Mouse (Mus musculus): ENCODE measurements around the gene Map3k7. TPM values are rescaled to one million over a fixed set of nuclear protein-coding genes. Genes with fewer than 3 reads are reported as not detected.

The Map3k7 gene
- polyA plus RNA-seq, 1 experiment from 2014 or later = 49.5 TPM

DNA sequence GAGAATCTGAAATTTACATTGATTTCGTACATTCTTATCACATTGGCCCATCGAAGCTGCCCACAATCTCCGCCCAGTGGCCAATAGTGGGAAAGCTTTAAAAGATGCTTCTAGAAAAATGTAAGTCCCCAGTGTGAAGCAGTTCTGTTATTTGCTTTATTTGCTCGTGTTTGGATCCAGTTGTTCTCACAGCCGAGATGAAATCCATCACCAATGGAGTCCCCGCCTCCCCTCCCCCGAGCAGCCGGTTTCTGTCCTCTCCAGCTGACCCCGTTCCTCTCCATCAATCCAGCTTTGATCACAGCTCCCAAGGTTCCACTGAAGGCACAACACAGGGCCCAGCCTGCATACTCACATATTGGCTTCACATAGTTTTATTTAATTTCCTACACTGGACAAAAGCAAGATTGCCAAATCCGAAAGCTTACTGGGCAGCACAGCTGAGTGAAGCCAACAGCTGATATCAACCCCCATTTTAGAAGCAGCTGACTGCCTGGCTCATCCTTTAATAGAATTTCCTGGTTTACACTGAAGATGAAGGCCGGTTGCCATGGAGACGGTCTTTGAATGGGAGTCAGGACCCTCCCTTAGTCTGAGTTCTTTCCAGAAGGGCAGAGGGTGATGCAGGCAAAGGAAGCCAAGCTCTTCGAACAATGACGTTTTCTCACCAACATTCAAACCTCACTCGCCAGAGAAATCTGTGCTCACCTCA lies 78.0 kb downstream of the Map3k7 start:
- H3K9me3 ChIP-seq (ENCODE audit: control insufficient read depth, low read length) = no peaks in the 10 kb centered on the region
- H3K4me1 ChIP-seq (ENCODE audit: control insufficient read depth, insufficient read depth, low read length) = peaks cover 10% of the 10 kb centered on the region; the same call in 1 of the 2 replicates
- H3K27ac ChIP-seq (ENCODE audit: low read depth, low read length) = peak overlapping the region; percentile 61; the same call in 1 of the 2 replicates
- no peak overlapping the region for H3K9ac ChIP-seq (ENCODE audit: low read depth, low read length)
- H3K27me3 ChIP-seq (ENCODE audit: control insufficient read depth, insufficient read depth, low read length) = no peaks in the 10 kb centered on the region
- peak; percentile 81 for ATAC-seq (ENCODE audit: low FRiP score, low TSS enrichment)
- H3K36me3 ChIP-seq (ENCODE audit: control insufficient read depth, insufficient read depth, low read length) = no peaks in the 10 kb centered on the region
- no peak overlapping the region for H3K4me3 ChIP-seq (ENCODE audit: low read length)
- 42% methylated on average over 15 of the region's 15 CpGs for WGBS
- H3K4me2 ChIP-seq (replicated peaks; ENCODE audit: low read depth, low read length) = no peak overlapping the region

DNA sequence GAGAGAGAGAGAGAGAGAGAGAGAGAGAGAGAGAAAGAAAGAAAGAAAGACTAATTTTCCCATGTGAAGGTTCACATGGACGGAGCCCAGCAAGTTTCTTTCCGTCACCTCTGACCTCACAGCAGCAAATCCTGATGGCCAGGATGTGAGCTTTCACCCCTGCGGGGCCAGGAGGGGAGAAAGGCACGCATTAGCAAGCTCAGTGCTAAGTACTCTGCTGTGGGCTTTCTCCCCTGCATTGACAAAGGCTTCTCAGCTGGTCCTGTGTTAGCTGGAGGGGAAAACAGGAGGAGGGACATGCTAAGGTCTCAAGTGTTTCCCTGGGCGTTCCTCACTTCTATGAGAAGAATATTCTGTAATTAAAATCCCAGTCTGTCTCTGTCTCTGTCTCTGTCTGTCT lies 81.3 kb downstream of the Map3k7 start:
- H3K4me1 ChIP-seq (ENCODE audit: control insufficient read depth, insufficient read depth, low read length) = peaks cover 4% of the 10 kb centered on the region; the same call in 1 of the 2 replicates
- H3K9ac ChIP-seq (ENCODE audit: low read depth, low read length) = no peak overlapping the region
- no peaks in the 10 kb centered on the region for H3K9me3 ChIP-seq (ENCODE audit: control insufficient read depth, low read length)
- no peak overlapping the region for H3K4me3 ChIP-seq (ENCODE audit: low read length)
- H3K4me2 ChIP-seq (replicated peaks; ENCODE audit: low read depth, low read length) = no peak overlapping the region
- no peak overlapping the region for H3K27ac ChIP-seq (ENCODE audit: low read depth, low read length)
- no peaks in the 10 kb centered on the region for H3K36me3 ChIP-seq (ENCODE audit: control insufficient read depth, insufficient read depth, low read length)
- no peaks in the 10 kb centered on the region for H3K27me3 ChIP-seq (ENCODE audit: control insufficient read depth, insufficient read depth, low read length)
- 9% methylated on average over 5 of the region's 5 CpGs for WGBS
- ATAC-seq (ENCODE audit: low FRiP score, low TSS enrichment) = no peak

DNA sequence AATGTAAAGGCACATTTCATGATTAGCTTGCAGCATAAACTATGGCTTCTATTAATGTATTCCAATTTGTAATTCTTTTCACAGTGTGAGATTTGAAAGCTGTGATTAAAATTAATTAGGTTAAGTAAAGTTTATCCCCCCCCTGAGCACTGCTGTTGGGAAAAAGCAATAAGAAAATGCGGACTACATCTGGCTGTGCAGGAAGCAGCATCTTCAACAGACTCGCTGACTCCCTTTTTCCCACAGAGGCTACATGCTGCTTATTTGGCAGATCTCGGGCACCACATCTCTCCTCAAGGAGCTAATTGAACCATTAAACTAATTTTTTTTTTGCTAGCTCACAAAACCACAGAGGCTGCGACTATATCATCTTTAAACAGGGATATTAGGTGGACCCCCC lies 85.9 kb downstream of the Map3k7 start:
- Histone ChIP-seq H3K36me3 (ENCODE audit: control insufficient read depth, insufficient read depth, low read length) (no peaks in the 10 kb centered on the region), H3K9ac (ENCODE audit: low read depth, low read length) (no peak overlapping the region), H3K4me3 (ENCODE audit: low read length) (no peak overlapping the region), H3K27ac (ENCODE audit: low read depth, low read length) (no peak overlapping the region), H3K4me1 (ENCODE audit: control insufficient read depth, insufficient read depth, low read length) (no peaks in the 10 kb centered on the region), H3K9me3 (ENCODE audit: control insufficient read depth, low read length) (no peaks in the 10 kb centered on the region), H3K4me2 (replicated peaks; ENCODE audit: low read depth, low read length) (no peak overlapping the region), H3K27me3 (ENCODE audit: control insufficient read depth, insufficient read depth, low read length) (no peaks in the 10 kb centered on the region)
- WGBS = 66% methylated on average over 4 of the region's 4 CpGs
- no peak for ATAC-seq (ENCODE audit: low FRiP score, low TSS enrichment)

DNA sequence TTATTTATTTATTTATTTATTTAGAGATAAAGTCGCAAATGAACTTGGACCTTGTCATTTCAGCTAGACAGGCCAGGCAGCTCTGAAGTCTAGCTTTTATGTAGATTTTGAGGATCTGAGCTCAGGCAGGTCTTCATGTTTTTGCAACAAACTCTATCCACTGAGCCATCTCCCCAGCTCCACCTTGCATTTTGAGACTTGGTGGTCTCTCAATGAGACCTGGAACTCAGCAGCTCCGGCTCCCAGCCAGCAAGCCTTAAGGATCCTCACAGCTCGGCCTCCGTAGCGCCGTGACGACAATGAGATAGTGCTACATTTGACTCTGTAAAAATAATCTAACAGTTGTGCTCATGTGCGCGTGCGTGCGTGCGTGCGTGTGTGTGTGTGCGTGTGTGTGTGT lies 89.3 kb downstream of the Map3k7 start:
- H3K4me1 ChIP-seq (ENCODE audit: control insufficient read depth, insufficient read depth, low read length) = no peaks in the 10 kb centered on the region
- 81% methylated on average over 14 of the region's 14 CpGs for WGBS
- no peak overlapping the region for H3K4me3 ChIP-seq (ENCODE audit: low read length)
- no peak overlapping the region for H3K9ac ChIP-seq (ENCODE audit: low read depth, low read length)
- H3K27me3 ChIP-seq (ENCODE audit: control insufficient read depth, insufficient read depth, low read length) = no peaks in the 10 kb centered on the region
- no peak overlapping the region for H3K27ac ChIP-seq (ENCODE audit: low read depth, low read length)
- H3K9me3 ChIP-seq (ENCODE audit: control insufficient read depth, low read length) = no peaks in the 10 kb centered on the region
- H3K4me2 ChIP-seq (replicated peaks; ENCODE audit: low read depth, low read length) = no peak overlapping the region
- H3K36me3 ChIP-seq (ENCODE audit: control insufficient read depth, insufficient read depth, low read length) = no peaks in the 10 kb centered on the region
- no peak for ATAC-seq (ENCODE audit: low FRiP score, low TSS enrichment)

DNA sequence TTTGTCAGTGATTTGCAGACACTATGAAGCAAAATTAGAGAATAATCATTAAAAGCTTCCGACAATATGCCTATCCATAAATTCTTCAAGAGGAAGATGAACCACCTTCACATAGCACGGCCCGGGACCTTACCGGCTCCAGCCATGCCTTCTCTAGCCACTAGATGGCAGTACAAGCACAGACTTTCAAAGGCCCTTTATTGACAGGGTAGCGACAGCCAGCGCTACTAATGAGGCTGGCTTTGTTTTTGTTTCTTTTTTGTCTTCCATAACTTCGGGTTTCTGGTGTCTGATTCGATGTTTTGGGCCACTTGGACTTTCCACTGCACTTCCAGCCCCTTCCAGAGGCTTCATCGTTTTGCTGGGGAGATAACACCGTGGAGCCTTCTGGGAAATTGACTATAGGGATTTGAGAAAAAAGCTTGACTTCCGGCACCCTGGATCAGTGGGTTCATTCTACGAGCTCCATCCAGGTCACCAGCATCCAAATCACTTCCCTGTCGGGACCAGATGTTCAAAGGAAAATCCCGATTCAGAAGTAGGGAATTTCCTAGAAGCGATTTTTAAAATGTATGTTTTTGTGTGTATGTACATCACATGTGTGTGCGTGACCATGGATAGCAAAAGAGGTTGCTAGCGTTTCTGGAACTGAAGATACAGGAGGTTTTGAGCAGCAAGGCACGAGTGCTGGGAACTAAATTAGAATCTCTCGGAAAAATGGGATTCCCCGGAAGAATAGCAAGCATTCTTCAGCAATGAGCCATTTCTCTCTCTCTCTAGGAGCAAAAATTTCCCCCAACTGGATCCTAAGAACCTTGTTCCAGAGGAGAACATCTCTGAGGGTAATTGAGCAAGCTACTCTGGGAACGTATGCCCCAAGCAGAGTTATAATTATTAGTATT lies 91.5 kb downstream of the Map3k7 start:
- H3K9me3 ChIP-seq (ENCODE audit: control insufficient read depth, low read length) = no peaks in the 10 kb centered on the region
- H3K9ac ChIP-seq (ENCODE audit: low read depth, low read length) = peak overlapping the region; percentile 58; the same call in 1 of the 2 replicates
- H3K4me2 ChIP-seq (replicated peaks; ENCODE audit: low read depth, low read length) = peak overlapping the region; percentile 56
- H3K4me3 ChIP-seq (ENCODE audit: low read length) = peak overlapping the region; percentile 42
- H3K4me1 ChIP-seq (ENCODE audit: control insufficient read depth, insufficient read depth, low read length) = no peaks in the 10 kb centered on the region
- 28% methylated on average over 21 of the region's 21 CpGs for WGBS
- H3K27me3 ChIP-seq (ENCODE audit: control insufficient read depth, insufficient read depth, low read length) = no peaks in the 10 kb centered on the region
- no peaks in the 10 kb centered on the region for H3K36me3 ChIP-seq (ENCODE audit: control insufficient read depth, insufficient read depth, low read length)
- H3K27ac ChIP-seq (ENCODE audit: low read depth, low read length) = no peak overlapping the region
- peak; percentile 73 for ATAC-seq (ENCODE audit: low FRiP score, low TSS enrichment)

DNA sequence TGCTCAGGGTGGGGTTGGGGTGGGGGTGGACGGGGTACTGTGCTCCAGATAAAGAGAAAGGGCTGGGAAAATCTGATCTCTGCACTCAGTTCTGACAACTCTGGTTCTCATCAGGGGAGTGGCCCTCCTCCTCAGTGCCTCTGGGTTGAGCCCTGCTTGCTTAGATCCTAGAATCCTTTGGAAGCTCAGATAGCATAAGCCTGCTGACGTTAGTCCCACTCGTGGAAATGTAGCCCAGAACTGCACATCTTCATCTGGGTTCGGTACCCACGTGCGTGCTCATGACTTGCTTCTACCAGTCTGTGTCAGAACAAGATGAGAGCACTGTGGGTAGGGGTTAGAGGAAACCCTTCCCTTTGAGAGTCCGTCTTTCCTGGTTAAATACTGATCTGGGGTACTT lies 92.5 kb downstream of the Map3k7 start:
- no peak for ATAC-seq (ENCODE audit: low FRiP score, low TSS enrichment)
- no peak overlapping the region for H3K4me2 ChIP-seq (replicated peaks; ENCODE audit: low read depth, low read length)
- WGBS = 75% methylated on average over 7 of the region's 7 CpGs
- no peak overlapping the region for H3K9ac ChIP-seq (ENCODE audit: low read depth, low read length)
- H3K9me3 ChIP-seq (ENCODE audit: control insufficient read depth, low read length) = no peaks in the 10 kb centered on the region
- no peaks in the 10 kb centered on the region for H3K27me3 ChIP-seq (ENCODE audit: control insufficient read depth, insufficient read depth, low read length)
- H3K36me3 ChIP-seq (ENCODE audit: control insufficient read depth, insufficient read depth, low read length) = no peaks in the 10 kb centered on the region
- no peak overlapping the region for H3K27ac ChIP-seq (ENCODE audit: low read depth, low read length)
- H3K4me3 ChIP-seq (ENCODE audit: low read length) = no peak overlapping the region
- no peaks in the 10 kb centered on the region for H3K4me1 ChIP-seq (ENCODE audit: control insufficient read depth, insufficient read depth, low read length)

DNA sequence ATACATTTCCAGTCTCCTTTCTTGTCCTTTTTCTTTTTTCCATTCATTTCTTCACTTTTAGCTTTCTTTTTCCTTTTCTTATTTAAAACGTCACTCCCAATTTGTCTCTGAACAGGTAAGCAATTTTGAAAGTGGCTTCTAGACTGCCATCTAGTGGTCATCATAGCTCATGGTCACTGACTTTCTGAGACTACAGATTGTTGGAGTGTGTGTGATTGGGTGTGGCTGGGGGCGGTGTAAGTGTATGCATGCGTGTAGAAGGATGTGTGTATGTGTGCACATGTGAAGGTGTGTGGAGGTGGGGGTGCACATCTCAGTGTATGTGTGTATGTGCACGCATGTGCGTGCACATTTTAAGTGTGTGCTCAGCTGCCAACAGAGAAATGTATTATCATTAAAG lies 93.2 kb downstream of the Map3k7 start:
- H3K4me2 ChIP-seq (replicated peaks; ENCODE audit: low read depth, low read length) = no peak overlapping the region

DNA sequence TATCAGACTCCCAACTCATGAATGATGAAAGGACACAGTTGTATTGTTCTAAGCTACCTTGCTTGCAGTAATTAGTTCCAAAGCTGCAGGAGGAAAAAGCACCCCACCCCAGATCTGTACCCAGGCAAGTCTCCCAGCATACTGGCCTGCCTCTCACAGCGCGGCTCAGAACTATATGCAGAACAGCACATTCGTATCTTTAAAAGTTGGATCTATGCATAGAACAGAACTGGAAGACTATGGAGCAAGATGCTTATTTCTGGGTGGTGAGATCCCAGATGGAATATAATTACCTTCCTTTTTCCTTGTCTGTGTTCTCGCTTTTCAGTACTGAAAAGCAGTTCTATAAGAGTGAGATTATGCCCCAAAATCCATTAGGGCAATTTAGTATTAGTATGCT lies 96.8 kb downstream of the Map3k7 start:
- H3K4me3 ChIP-seq (ENCODE audit: low read length) = no peak overlapping the region
- 96% methylated on average over 4 of the region's 4 CpGs for WGBS
- no peak for ATAC-seq (ENCODE audit: low FRiP score, low TSS enrichment)

More for the DNA sequence above, 93.2 kb downstream of the Map3k7 start:
- ATAC-seq (ENCODE audit: low FRiP score, low TSS enrichment) = peak; percentile 58; the same call in 1 of the 2 replicates
- no peak overlapping the region for H3K9ac ChIP-seq (ENCODE audit: low read depth, low read length)
- H3K36me3 ChIP-seq (ENCODE audit: control insufficient read depth, insufficient read depth, low read length) = no peaks in the 10 kb centered on the region
- no peak overlapping the region for H3K27ac ChIP-seq (ENCODE audit: low read depth, low read length)
- WGBS = 49% methylated on average over 5 of the region's 5 CpGs
- H3K4me3 ChIP-seq (ENCODE audit: low read length) = no peak overlapping the region
- H3K27me3 ChIP-seq (ENCODE audit: control insufficient read depth, insufficient read depth, low read length) = no peaks in the 10 kb centered on the region
- no peaks in the 10 kb centered on the region for H3K9me3 ChIP-seq (ENCODE audit: control insufficient read depth, low read length)
- no peaks in the 10 kb centered on the region for H3K4me1 ChIP-seq (ENCODE audit: control insufficient read depth, insufficient read depth, low read length)

More for the DNA sequence above, 96.8 kb downstream of the Map3k7 start:
- no peaks in the 10 kb centered on the region for H3K27me3 ChIP-seq (ENCODE audit: control insufficient read depth, insufficient read depth, low read length)
- no peak overlapping the region for H3K27ac ChIP-seq (ENCODE audit: low read depth, low read length)
- H3K36me3 ChIP-seq (ENCODE audit: control insufficient read depth, insufficient read depth, low read length) = no peaks in the 10 kb centered on the region
- H3K4me2 ChIP-seq (replicated peaks; ENCODE audit: low read depth, low read length) = no peak overlapping the region
- no peaks in the 10 kb centered on the region for H3K4me1 ChIP-seq (ENCODE audit: control insufficient read depth, insufficient read depth, low read length)
- no peaks in the 10 kb centered on the region for H3K9me3 ChIP-seq (ENCODE audit: control insufficient read depth, low read length)
- H3K9ac ChIP-seq (ENCODE audit: low read depth, low read length) = no peak overlapping the region
